Mouse (Mus musculus) gastrocnemius, postnatal 36 days (tissue): Measurements from ENCODE around the gene Synj1. TPM values are rescaled to one million over a fixed set of nuclear protein-coding genes. Genes with fewer than 3 reads are reported as not detected.

ENCODE experiments used
- DNase-seq, 2 experiments: peaks; one replicate each; pipeline ENCODE4 v3.0.0; 2022
- intact Hi-C: fragments of 180-260 bp; cut with DNase I; formaldehyde crosslinking; loops from one replicate; pipeline ENCODE4 v1.15.1; 2025
- total RNA-seq, 2 experiments: library from RNA; stranded (reverse); gene quantifications; 2 replicates each; pipeline ENCODE4 v1.2.3; 2021

Synj1 gene
- total RNA-seq, 2 experiments from 2014 or later, result 11.2 to 11.5 TPM

GRCm38 (mm10) chr16:91011847-91012246 is 739 bp upstream of the Synj1 start:
- DNase-seq, result no peak
- intact Hi-C loops, result no loop called here

DNA sequence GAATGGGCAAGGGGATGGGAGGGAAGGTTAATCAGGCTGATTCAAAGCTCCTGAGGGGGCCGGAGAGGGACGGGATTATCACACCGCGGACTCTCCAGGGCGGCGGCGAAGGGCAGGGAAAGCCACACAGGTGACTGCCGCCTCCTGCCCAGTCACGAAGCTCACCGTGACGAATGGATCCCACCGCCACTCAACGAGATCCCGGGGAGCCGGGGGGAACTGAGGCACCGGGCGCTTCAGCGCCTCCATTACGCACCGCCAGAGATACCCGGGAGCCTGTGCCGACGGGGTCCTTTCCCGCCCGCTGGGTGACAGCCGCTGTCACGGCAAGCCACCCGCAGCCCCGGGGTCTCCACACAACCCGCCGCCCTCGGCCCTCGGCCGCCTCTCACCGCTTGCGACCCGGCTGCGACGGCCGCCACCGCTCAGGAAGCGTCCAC is 507 bp downstream of the Synj1 start:
- no peak for DNase-seq
- intact Hi-C loops, result no loop called here

DNA sequence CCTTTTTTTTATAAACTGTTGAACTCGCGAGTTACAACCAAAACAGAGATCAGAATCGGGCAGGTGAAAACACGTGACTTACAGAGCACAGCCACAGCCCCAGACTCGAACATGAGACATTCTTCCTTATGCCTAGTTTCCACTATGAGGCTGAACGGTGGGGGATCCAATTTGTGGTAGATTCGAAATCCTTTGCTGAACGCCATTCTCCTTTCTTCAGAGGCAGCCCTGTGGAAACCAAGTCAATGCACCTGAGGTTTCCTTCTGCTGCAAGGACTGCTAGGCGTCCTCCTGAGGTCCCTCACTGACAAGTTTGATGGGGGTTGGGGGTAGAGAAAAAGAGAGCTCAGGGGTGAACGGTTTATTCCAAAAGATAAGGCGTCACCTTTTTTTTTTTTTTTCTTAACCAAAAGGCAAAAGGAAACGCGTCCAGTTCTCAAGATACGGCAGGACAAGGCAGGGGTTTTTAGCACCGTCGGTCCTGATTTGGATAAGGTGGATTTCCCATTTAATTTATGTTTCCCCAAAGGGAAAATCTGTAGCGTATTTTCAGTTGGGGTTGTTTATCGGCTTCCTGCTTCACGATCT is 1.1 kb downstream of the Synj1 start:
- no peak for DNase-seq
- intact Hi-C loops, result no loop called here

- intact Hi-C loops, result no loop called here
- DNase-seq, result no peak
These were observed 6.1 kb downstream of the Synj1 start for GRCm38 (mm10) chr16:91004915-91005538.

GRCm38 (mm10) chr16:91001098-91001497 is 10.0 kb downstream of the Synj1 start:
- intact Hi-C loops, result no loop called here
- no peak for DNase-seq

GRCm38 (mm10) chr16:90999827-91000226 is 11.3 kb downstream of the Synj1 start:
- no peak for DNase-seq
- intact Hi-C loops, result no loop called here

DNA sequence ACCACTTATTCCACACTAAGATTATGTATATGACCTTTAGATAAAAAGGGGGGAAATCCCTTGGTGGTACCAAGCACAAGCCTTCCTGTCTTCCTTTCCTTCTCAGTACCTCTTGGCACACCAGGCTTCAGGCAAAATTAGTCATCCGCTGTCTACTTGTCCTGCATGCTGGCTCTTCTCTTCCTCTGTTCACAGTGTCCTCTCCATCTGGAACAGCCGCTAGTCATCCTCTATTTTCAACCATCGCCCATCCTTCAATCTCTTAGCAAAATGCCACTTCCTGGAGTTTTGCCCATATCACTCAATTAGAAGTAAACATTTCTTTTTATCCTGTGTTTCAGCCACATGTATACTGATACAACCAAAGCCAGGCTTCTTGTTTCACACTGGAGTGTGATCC is 13.3 kb downstream of the Synj1 start:
- DNase-seq, result no peak
- intact Hi-C loops, result no loop called here

GRCm38 (mm10) chr16:90996327-90997243 is 14.5 kb downstream of the Synj1 start:
- no peak for DNase-seq
- intact Hi-C loops, result no loop called here

GRCm38 (mm10) chr16:90995498-90995897 is 15.6 kb downstream of the Synj1 start:
- intact Hi-C loops, result no loop called here
- DNase-seq, result no peak

GRCm38 (mm10) chr16:90995023-90995422 is 16.1 kb downstream of the Synj1 start:
- no peak for DNase-seq
- intact Hi-C loops, result no loop called here

- no peak for DNase-seq
- intact Hi-C loops, result no loop called here
These were observed 21.9 kb downstream of the Synj1 start for GRCm38 (mm10) chr16:90989162-90989561.

GRCm38 (mm10) chr16:90988665-90989064 is 22.4 kb downstream of the Synj1 start:
- intact Hi-C loops, result no loop called here
- no peak for DNase-seq

DNA sequence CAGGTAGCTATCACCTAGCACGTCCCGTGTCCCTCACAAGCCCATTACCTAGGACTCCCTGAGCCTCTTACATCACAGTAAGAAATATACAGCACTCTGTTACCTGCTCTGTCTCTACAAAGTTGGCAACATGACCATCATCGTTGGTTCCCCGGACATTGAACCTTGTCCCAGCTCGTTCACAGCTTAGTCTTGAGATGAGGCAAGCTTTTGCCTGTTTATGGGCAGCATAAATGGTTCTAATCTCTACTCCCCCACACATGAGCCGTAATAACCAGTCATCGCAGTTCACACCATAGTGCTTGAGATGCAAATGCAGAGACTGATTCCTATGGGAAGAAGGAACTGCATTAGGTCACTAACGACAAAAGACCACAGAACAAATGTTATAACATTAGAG is 23.1 kb downstream of the Synj1 start:
- intact Hi-C loops, result no loop called here
- DNase-seq, result no peak

- intact Hi-C loops, result no loop called here
- no peak for DNase-seq
These were observed 40.1 kb downstream of the Synj1 start for GRCm38 (mm10) chr16:90971004-90971403.

DNA sequence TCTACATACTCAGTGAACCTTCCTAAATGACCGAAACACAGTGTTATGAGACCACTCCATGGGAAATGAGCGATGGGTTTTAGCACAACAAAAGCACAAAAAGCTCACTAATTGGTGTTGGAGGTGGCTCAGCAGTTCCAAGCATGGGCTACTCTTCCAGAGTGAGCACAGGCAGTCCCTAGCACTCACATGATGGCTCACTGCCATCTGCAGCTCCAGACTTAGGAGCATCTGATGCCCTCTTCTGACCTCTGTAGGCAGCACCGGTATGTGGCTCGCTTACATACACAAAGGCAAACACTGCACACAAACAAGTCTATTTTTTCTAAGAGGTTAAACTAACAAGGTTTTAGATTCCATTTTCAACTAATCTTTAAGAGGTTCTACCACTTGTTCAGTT is 44.9 kb downstream of the Synj1 start:
- no peak for DNase-seq
- intact Hi-C loops, result no loop called here

GRCm38 (mm10) chr16:90964302-90964701 is 46.8 kb downstream of the Synj1 start:
- intact Hi-C loops, result no loop called here
- no peak for DNase-seq

DNA sequence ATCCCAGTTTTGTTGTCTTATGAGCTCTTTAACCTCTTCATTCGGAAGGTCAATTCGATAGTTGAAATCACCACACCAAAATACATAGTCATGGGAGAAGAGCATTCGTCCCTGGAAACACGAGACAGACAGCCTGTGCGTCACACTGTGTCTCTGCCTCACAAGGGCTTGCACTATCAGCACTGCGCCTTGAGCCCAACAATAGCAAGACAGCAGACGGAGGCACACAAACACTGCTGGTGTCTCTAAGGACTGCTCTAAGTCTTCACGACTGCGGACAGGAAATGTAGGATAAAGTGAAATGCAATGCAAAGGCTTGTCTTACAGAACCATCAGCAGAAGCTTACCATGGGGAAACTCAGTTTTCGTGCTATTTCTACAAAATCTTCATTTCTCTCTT is 47.2 kb downstream of the Synj1 start:
- intact Hi-C loops, result no loop called here
- DNase-seq, result no peak

DNA sequence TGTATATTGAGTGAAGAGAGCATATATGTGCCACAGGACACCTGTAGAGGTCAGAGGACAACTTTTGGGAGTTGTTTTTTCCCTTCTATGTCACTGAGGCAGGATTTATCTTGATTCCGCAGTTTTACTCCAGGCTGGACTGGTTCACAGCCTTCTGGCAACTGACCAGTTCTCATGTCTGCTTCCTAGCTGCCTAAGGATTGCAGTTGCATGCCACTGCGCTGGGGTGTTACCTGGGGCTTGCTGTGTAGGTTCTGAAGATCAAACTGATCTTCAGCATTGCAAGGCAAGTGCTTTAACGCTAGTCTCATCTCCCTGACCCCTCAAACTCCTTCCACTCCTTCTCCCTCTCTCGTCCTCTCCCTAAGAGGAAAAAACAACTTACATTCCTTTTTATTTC is 47.9 kb downstream of the Synj1 start:
- DNase-seq, result no peak
- intact Hi-C loops, result no loop called here

- intact Hi-C loops, result no loop called here
- no peak for DNase-seq
These were observed 52.6 kb downstream of the Synj1 start for GRCm38 (mm10) chr16:90958301-90959085.

DNA sequence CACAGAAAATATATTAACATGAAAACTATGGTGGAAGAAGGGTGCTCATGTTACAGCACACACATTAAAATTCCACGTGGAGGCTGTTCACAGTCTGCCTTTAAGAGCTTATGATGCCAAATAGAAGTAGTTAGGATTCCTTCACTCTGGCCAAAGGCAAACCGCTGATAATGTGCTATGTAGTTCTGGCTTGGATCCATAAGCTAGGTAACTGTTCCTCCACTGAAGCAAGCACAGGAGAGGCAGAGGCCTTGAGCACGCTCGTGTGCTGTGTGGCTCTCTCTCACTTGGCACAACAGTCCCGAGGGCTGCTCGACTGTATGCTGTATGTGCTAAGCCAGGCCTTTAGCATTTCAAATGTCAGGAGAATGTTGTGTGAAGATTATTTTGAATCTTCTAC is 55.6 kb downstream of the Synj1 start:
- no peak for DNase-seq
- intact Hi-C loops, result no loop called here

GRCm38 (mm10) chr16:90953770-90954169 is 57.3 kb downstream of the Synj1 start:
- no peak for DNase-seq
- intact Hi-C loops, result no loop called here
